14 mouse cellular contexts compared by ENCODE assay signal in genomic region chr9:75551342-75551741, GRCm38 (mm10). TPM values are rescaled to one million over a fixed set of nuclear protein-coding genes. Genes with fewer than 3 reads are reported as not detected.
DNase-seq lines count a peak whose midpoint lies in the region; ATAC-seq and TF ChIP-seq lines count a peak whose summit lies in the region.
"Had no signal": no experiment of that assay in that cellular context is flagged by ENCODE, and none has a peak within 500 bp of the region (broad histone marks: within the 10 kb centered on the region; RNA-seq: fewer than 3 reads in every experiment).

No protein-coding gene starts in this region.

- no peak overlapping the region for H3K27ac ChIP-seq in forebrain, postnatal 0 days (ENCODE audit: low read depth, low read length)
- no peak overlapping the region for H3K27ac ChIP-seq in forebrain, embryonic 15.5 days (replicated peaks)
- no peak overlapping the region for H3K27ac ChIP-seq in kidney, embryonic 16.5 days (ENCODE audit: low read length)
- 0 out of 2 replicates have a peak overlapping the region, but pooled peaks have one; percentile 18 for H3K27ac ChIP-seq in neural tube, embryonic 15.5 days (replicated peaks)
- peak overlapping the region; percentile 69 for H3K27ac ChIP-seq in embryonic facial prominence, embryonic 15.5 days (replicated peaks)
- H3K27ac ChIP-seq: limb, embryonic 13.5 days; macrophage had no signal

- peak; percentile 31; the same call in 1 of the 2 replicates for TF ChIP-seq CTCF in forebrain, postnatal 0 days (IDR thresholded peaks at IDR 0.05; ENCODE audit: low read depth)

- 22% methylated on average over 5 of the region's 5 CpGs for WGBS in forebrain, postnatal 0 days
- WGBS in forebrain, embryonic 15.5 days, result 25% methylated on average over 5 of the region's 5 CpGs
- 45% methylated on average over 5 of the region's 5 CpGs for WGBS in kidney, embryonic 16.5 days
- WGBS in neural tube, embryonic 15.5 days, result 40% methylated on average over 5 of the region's 5 CpGs
- 25% methylated on average over 5 of the region's 5 CpGs for WGBS in embryonic facial prominence, embryonic 15.5 days

- H3K4me3 ChIP-seq in forebrain, postnatal 0 days (ENCODE audit: low read depth, low read length), result no peak overlapping the region
- no peak overlapping the region for H3K4me3 ChIP-seq in forebrain, embryonic 15.5 days
- no peak overlapping the region for H3K4me3 ChIP-seq in kidney, embryonic 16.5 days (ENCODE audit: low read length)
- no peak overlapping the region for H3K4me3 ChIP-seq in neural tube, embryonic 15.5 days (replicated peaks)
- H3K4me3 ChIP-seq in embryonic facial prominence, embryonic 15.5 days (replicated peaks), result no peak overlapping the region
- H3K4me3 ChIP-seq: erythroblast, embryonic 14.5 days; limb, embryonic 13.5 days; myocyte had no signal

- H3K9me3 ChIP-seq in forebrain, postnatal 0 days (ENCODE audit: low read length), result no peaks in the 10 kb centered on the region
- no peaks in the 10 kb centered on the region for H3K9me3 ChIP-seq in forebrain, embryonic 15.5 days
- peaks cover 10% of the 10 kb centered on the region; the same call in 1 of the 2 replicates for H3K9me3 ChIP-seq in kidney, embryonic 16.5 days (ENCODE audit: low read length)
- H3K9me3 ChIP-seq in neural tube, embryonic 15.5 days (replicated peaks), result no peaks in the 10 kb centered on the region
- H3K9me3 ChIP-seq in embryonic facial prominence, embryonic 15.5 days (replicated peaks), result no peaks in the 10 kb centered on the region
- H3K9me3 ChIP-seq: limb, embryonic 13.5 days had no signal

- H3K36me3 ChIP-seq in forebrain, postnatal 0 days (ENCODE audit: insufficient read depth), result no peaks in the 10 kb centered on the region
- H3K36me3 ChIP-seq in forebrain, embryonic 15.5 days, result 0 out of 2 replicates have a peak, but pooled peaks cover 3% of the 10 kb centered on the region
- no peaks in the 10 kb centered on the region for H3K36me3 ChIP-seq in kidney, embryonic 16.5 days (ENCODE audit: insufficient read depth, low read length)
- no peaks in the 10 kb centered on the region for H3K36me3 ChIP-seq in neural tube, embryonic 15.5 days
- no peaks in the 10 kb centered on the region for H3K36me3 ChIP-seq in embryonic facial prominence, embryonic 15.5 days
- H3K36me3 ChIP-seq: limb, embryonic 13.5 days had no signal

- DNase-seq in forebrain, postnatal 0 days, result peak; percentile 41
- DNase-seq in kidney, adult 8-10 months, result no peak
- no peak for DNase-seq in neural tube, embryonic 10.5 days (ENCODE audit: extremely low spot score, low spot score)
- DNase-seq: thymus, postnatal 25 days had no signal

- ATAC-seq in forebrain, postnatal 0 days, result peak; percentile 32; the same call in 1 of the 2 replicates
- no peak for ATAC-seq in forebrain, embryonic 15.5 days (replicated peaks)
- ATAC-seq in kidney, embryonic 16.5 days (ENCODE audit: low FRiP score, low TSS enrichment), result no peak
- no peak for ATAC-seq in neural tube, embryonic 15.5 days (ENCODE audit: low FRiP score)
- no peak for ATAC-seq in embryonic facial prominence, embryonic 15.5 days (ENCODE audit: insufficient number of reproducible peaks, low FRiP score, low TSS enrichment, low read depth)
- no peak for ATAC-seq in erythroid progenitor cell, adult 5-6 weeks (replicated peaks; ENCODE audit: low FRiP score, poor library complexity, severe bottlenecking)

- H3K9ac ChIP-seq in forebrain, postnatal 0 days, result no peak overlapping the region
- no peak overlapping the region for H3K9ac ChIP-seq in forebrain, embryonic 15.5 days (replicated peaks)
- 0 out of 2 replicates have a peak overlapping the region, but pooled peaks have one; percentile 19 for H3K9ac ChIP-seq in kidney, embryonic 16.5 days (replicated peaks; ENCODE audit: low read length)
- no peak overlapping the region for H3K9ac ChIP-seq in neural tube, embryonic 15.5 days (replicated peaks)
- no peak overlapping the region for H3K9ac ChIP-seq in embryonic facial prominence, embryonic 15.5 days
- H3K9ac ChIP-seq: limb, embryonic 13.5 days had no signal

- H3K4me2 ChIP-seq in forebrain, postnatal 0 days (ENCODE audit: low read depth), result no peak overlapping the region
- no peak overlapping the region for H3K4me2 ChIP-seq in forebrain, embryonic 15.5 days (replicated peaks)
- H3K4me2 ChIP-seq in kidney, embryonic 16.5 days (replicated peaks; ENCODE audit: low read depth, low read length), result no peak overlapping the region
- no peak overlapping the region for H3K4me2 ChIP-seq in neural tube, embryonic 15.5 days
- H3K4me2 ChIP-seq in embryonic facial prominence, embryonic 15.5 days (replicated peaks), result no peak overlapping the region
- H3K4me2 ChIP-seq: limb, embryonic 13.5 days had no signal

- H3K4me1 ChIP-seq in forebrain, postnatal 0 days (ENCODE audit: insufficient read depth), result 0 out of 2 replicates have a peak, but pooled peaks cover 3% of the 10 kb centered on the region
- H3K4me1 ChIP-seq in forebrain, embryonic 15.5 days, result peaks cover 14% of the 10 kb centered on the region; the same call in 1 of the 2 replicates
- H3K4me1 ChIP-seq in kidney, embryonic 16.5 days (ENCODE audit: insufficient read depth, low read length), result peaks cover 26% of the 10 kb centered on the region
- H3K4me1 ChIP-seq in neural tube, embryonic 15.5 days, result peaks cover 21% of the 10 kb centered on the region
- peaks cover 29% of the 10 kb centered on the region for H3K4me1 ChIP-seq in embryonic facial prominence, embryonic 15.5 days

- no peaks in the 10 kb centered on the region for H3K27me3 ChIP-seq in forebrain, postnatal 0 days (ENCODE audit: insufficient read depth, low read length)
- no peaks in the 10 kb centered on the region for H3K27me3 ChIP-seq in forebrain, embryonic 15.5 days
- H3K27me3 ChIP-seq in kidney, embryonic 16.5 days (ENCODE audit: insufficient read depth, low read length), result no peaks in the 10 kb centered on the region
- no peaks in the 10 kb centered on the region for H3K27me3 ChIP-seq in neural tube, embryonic 15.5 days (replicated peaks)
- H3K27me3 ChIP-seq in embryonic facial prominence, embryonic 15.5 days, result no peaks in the 10 kb centered on the region
- H3K27me3 ChIP-seq: limb, embryonic 13.5 days had no signal

RNA-seq across cellular contexts. Expression of gene Tmod3, which starts 8.1 kb away (rescaled TPM):
- total RNA-seq in forebrain, postnatal 0 days (2014; rRNA removed), result 50.3 and 55.1 TPM in 2 replicates
- polyA plus RNA-seq in forebrain, postnatal 0 days (2015; fragmentation: Nextera tagmentation; extraction: Ambion mirVana), result 74.0 and 78.6 TPM in 2 replicates
- polyA plus RNA-seq in forebrain, embryonic 15.5 days (2015; fragmentation: Nextera tagmentation; extraction: Ambion mirVana), result 99.1 and 107 TPM in 2 replicates
- 157 and 167 TPM in 2 replicates for polyA plus RNA-seq in kidney, embryonic 16.5 days (2015; fragmentation: Nextera tagmentation; extraction: Ambion mirVana)
- polyA plus RNA-seq in neural tube, embryonic 15.5 days (2015; fragmentation: Nextera tagmentation; extraction: Ambion mirVana), result 68.1 and 77.0 TPM in 2 replicates
- polyA plus RNA-seq in embryonic facial prominence, embryonic 15.5 days (2015; fragmentation: Nextera tagmentation; extraction: Ambion mirVana), result 131 and 144 TPM in 2 replicates
- total RNA-seq in erythroid progenitor cell, adult 5-6 weeks (2015; ENCODE audit: low replicate concordance), result 10.9 and 16.2 TPM in 2 replicates
- total RNA-seq in erythroid progenitor cell, adult 5-6 weeks (2017; ENCODE audit: low replicate concordance), result 16.9 and 42.4 TPM in 2 replicates

RNA-seq across cellular contexts. Expression of gene Tmod2, which starts 59.8 kb away (rescaled TPM):
- total RNA-seq in forebrain, postnatal 0 days (2014; rRNA removed), result 164 and 185 TPM in 2 replicates
- polyA plus RNA-seq in forebrain, postnatal 0 days (2015; fragmentation: Nextera tagmentation; extraction: Ambion mirVana), result 224 and 406 TPM in 2 replicates
- 233 and 250 TPM in 2 replicates for polyA plus RNA-seq in forebrain, embryonic 15.5 days (2015; fragmentation: Nextera tagmentation; extraction: Ambion mirVana)
- 19.7 and 20.8 TPM in 2 replicates for polyA plus RNA-seq in kidney, embryonic 16.5 days (2015; fragmentation: Nextera tagmentation; extraction: Ambion mirVana)
- polyA plus RNA-seq in neural tube, embryonic 15.5 days (2015; fragmentation: Nextera tagmentation; extraction: Ambion mirVana), result 252 and 283 TPM in 2 replicates
- polyA plus RNA-seq in embryonic facial prominence, embryonic 15.5 days (2015; fragmentation: Nextera tagmentation; extraction: Ambion mirVana), result 21.8 and 23.7 TPM in 2 replicates
- total RNA-seq in erythroid progenitor cell, adult 5-6 weeks (2015; ENCODE audit: low replicate concordance), result not detected in 2 replicates
- not detected in 2 replicates for total RNA-seq in erythroid progenitor cell, adult 5-6 weeks (2017; ENCODE audit: low replicate concordance)
- total RNA-seq: granulocyte monocyte progenitor cell, adult 5-6 weeks had no signal
- polyA plus RNA-seq: erythroblast, embryonic 14.5 days; macrophage had no signal

Comparison
In these comparisons a context has a peak if more than half of its experiments do, and no peak if none do; other contexts are left out.
1. H3K27ac ChIP-seq: peak in neural tube, embryonic 15.5 days (single experiment) and embryonic facial prominence, embryonic 15.5 days (single experiment); none in forebrain, postnatal 0 days (single experiment), forebrain, embryonic 15.5 days (single experiment) and kidney, embryonic 16.5 days (single experiment).